Mouse (Mus musculus) cerebellum, adult 11 months (tissue): ENCODE results near the gene Ptprd.

Experiments
- DNase-seq: peaks from one replicate; pipeline ENCODE4 v3.0.0; 2022

Ptprd gene

GRCm38 (mm10) chr4:76865585-76865984, 1346.2 kb downstream of the Ptprd start:
- DNase-seq = no peak

DNA sequence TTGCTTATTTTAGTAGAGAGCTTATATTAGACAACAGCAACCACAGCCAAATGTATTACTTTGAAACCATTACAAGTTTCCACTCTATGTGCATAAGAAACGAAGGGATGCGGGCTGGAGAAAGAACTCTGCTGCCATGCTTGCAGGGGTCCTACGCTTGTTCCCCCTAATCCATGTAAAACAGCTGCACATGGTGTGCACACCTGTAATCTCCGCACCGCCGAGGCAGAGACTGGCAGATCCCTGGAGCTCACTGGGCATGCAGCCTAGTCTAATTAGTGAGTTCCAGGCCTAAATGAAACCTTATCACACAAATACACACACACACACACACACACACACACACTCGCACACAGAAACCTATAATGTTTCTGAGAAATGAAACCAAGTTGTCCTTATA, 1365.5 kb downstream of the Ptprd start:
- DNase-seq = no peak

DNA sequence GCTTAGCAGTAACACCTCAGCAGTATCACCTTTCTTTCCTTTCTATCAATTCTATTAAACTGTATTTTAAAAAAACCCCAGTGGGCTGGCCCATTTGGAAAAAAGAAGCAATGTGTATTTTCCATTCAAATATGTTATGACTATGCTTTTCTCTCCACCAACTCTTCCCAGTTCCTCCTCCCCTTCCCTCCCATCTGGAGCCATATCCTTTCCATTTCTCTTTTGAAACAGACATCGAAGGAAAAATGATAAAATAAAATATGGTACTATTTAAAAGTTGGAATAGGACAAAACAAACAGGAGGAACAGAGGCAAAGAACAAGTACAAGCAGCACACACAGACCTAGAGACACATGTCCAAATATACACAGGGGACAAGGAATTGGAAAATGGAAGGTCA, 1372.7 kb downstream of the Ptprd start:
- DNase-seq = no peak

GRCm38 (mm10) chr4:76812138-76812537, 1399.6 kb downstream of the Ptprd start:
- no peak for DNase-seq

GRCm38 (mm10) chr4:76802708-76803107, 1409.1 kb downstream of the Ptprd start:
- no peak for DNase-seq

- no peak for DNase-seq
Measured at GRCm38 (mm10) chr4:76798010-76799007, 1413.5 kb downstream of the Ptprd start.

DNA sequence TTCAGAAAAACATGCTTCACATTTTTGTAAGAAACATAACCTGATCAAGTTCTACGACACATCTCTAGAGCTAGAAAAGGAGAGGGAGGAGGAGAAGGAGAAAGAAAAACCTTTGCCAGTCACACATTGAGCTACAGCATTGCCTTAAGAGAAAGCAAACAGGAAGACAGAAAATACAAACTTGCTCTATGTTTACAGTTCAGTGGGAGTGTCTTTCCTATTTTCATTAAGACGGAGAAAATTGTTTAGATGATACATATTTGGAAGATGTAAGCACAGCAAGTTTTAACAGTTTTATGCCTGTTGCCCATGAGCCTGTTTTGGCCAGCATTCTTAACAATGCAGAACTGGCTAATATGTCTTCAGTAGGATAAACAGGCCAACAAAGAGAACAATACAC, 1426.4 kb downstream of the Ptprd start:
- no peak for DNase-seq

GRCm38 (mm10) chr4:76779558-76780124, 1432.1 kb downstream of the Ptprd start:
- no peak for DNase-seq

DNA sequence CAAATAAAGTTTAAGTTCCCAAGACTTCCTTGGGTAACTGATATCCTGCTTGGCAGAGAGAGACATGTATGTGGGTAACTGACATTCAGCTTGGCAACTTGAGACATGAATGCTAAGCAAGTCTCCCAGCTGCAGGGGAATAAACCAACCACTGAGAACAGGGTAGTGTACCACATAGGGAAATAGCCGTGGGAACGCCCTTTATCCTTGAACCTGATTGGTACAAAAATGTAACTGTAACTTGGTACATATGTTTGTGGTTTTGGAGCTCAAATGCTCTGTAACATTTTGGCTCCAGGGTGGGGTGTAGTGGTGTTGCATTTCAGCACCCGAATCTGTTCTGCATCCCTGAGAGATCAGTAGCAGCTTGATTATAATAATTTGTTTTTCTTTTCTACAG, 1444.8 kb downstream of the Ptprd start:
- DNase-seq = no peak

DNA sequence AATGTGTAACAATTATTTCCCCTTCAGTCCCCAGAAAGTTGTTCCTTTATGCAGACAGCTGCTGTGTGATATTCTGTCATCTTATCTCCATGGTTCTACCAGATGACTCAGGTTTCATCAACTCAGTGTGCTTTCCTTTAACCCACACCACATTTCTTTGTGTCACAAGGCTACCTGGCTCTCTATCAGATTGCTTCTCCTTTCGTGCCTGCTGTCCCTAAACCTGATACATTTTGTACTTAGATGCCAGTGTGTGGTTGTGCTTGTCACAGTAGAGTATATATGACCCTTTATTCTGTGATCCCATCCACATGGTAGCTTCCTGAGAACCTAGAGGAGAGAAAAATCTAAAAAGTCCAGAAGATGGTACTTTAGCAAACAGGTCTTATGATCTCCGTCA, 1445.3 kb downstream of the Ptprd start:
- no peak for DNase-seq

DNA sequence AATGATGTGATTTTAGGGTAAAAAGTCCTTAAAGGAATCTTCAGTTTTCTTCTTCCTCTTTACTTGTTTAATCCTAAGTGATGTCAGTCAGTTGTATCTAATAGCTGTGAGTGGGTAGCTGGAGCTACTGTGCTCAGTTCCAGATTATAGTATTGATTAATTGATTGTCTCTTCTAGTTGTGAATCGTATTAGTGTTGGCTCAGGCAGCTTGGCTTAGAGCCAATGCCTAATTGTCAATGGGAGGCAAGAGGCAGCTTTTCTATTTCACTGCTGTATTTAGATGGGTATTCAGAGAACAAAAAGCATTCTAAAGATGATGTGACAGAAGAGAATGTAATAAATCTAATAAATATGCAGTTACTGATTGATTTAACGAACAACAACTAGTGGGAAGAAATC, 1461.1 kb downstream of the Ptprd start:
- DNase-seq = no peak

- DNase-seq = no peak
Measured at GRCm38 (mm10) chr4:76735831-76736230, 1475.9 kb downstream of the Ptprd start.

DNA sequence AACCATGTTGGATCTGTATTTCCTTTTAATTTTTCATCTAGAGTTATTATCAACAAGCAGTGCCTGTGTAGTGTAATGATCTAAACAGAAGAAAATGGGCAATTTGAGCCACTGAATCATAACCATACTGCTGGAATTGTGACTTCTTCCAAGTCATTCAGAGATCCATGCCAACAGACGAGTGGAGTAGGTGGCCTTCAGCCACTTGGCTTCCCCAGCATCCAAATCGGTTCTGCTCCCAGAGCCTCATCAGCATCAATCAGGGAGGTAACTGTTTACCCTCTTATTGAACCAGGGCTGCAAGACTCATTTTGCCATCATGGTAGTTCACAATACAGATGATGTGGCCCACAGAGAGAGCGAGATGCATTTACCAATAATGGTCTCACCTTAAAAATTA, 1536.0 kb downstream of the Ptprd start:
- no peak for DNase-seq

DNA sequence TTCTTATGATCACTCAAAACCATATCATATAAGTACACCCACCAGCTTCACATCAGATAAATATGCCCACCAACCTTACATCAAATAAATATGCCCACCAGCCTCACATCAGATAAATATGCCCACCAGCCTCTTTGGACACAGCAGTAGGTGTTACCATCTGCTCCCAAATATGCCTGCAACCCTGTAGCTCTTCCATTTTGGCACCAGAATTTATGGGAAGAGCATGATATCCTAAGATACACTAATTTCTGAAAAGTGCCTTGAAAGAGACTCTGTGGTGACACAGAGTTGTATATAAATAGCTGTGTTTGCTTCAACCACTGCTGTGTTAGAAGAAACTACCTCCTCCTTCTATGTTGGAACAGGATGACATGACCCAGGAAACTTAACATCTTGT, 1538.5 kb downstream of the Ptprd start:
- DNase-seq = no peak

GRCm38 (mm10) chr4:76672653-76673052, 1539.1 kb downstream of the Ptprd start:
- no peak for DNase-seq

DNA sequence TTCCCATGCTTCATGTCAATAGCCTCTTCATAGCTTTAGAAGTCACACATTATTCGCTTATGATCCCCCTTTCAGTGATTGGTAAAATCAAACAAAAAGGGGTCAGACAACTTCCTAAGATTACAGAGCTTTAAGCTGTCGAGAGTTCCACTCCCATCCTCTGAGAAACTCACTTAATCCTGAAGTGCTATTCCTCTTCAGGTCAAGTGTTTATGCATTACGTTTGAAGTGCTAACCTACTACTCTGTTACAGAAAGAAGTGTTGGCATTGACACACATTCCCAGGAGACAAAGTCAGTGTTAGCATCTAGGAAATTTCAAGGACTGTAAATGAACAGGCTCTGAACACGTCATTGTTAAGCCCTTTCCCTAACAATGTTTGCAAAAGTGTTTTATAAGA, 1550.0 kb downstream of the Ptprd start:
- no peak for DNase-seq

DNA sequence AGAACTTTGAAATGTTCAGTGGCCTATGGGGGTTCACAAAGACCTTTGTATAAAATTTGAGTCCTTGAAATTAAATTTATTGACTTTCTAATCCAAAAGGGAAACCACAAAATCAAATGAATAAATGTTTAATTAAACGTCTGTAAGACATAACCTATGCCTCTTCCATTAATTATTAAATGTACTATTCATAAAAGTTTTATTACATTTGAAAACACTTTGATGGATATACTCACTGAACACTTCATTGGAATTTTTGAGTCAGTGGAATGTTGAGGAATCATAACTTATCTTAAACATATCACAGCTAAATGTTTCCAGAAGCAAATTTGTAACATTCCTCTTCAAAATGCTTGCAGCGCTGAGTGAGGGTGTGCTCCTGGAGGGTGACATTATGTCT, 1551.6 kb downstream of the Ptprd start:
- no peak for DNase-seq

GRCm38 (mm10) chr4:76656734-76657133, 1555.0 kb downstream of the Ptprd start:
- DNase-seq = no peak

DNA sequence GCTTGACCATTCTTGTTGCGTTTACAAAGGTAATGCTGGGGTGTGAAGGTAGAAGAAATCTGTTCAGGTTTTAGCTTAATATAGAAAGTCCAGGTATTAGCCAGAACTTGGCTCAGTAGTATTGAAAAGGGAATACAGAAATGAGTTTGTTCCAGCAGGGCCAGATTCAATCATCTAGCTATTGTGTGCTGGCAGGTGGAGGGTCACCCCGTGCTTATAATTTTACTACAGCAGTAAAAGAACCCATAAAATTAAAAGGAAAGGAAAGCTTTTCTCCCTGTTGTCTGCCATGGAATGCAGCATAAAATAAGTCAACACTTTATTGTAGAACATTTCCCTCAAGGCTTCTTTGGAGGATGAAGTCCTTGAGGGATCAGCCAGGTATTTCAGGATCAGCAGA, 1558.8 kb downstream of the Ptprd start:
- no peak for DNase-seq

GRCm38 (mm10) chr4:76621740-76622139, 1590.0 kb downstream of the Ptprd start:
- DNase-seq = no peak

DNA sequence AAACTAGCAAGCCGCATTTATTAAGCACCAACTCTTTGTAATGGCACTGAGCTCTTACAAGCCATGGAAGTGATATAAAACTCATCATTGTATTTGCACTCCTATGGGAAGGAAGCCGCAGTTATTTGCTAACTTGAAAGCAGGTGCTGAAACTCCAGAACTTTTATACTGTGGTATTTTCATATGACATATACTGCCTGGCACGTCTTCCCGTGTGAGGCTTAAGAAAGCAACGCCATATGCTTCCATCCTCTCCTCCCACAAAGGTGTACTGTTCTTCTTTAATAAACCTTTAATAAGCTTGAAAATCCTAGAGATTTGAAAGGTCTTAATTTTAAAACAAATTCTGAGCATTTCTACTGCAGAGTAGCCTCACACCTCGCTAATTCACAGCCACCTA, 1595.1 kb downstream of the Ptprd start:
- no peak for DNase-seq

DNA sequence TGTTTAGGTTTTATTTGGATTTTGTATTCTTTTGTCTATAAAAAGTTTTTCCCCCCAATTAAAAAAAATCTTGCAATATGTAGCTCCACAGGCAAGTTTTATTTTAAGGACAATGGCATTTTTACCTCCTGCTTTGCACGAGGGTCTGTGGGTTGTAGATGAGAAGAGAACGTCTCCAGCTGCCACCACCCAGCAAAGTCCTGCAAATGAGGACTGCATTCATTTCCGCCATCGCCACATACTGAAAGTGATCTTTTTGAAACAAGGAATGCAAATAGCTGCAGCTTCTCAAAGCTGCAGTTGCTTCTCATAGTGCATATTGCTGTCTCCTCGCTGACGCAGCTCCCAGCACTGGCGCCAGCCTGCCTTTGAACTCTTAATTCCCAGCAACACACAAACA, 1603.5 kb downstream of the Ptprd start:
- no peak for DNase-seq

- DNase-seq = no peak
Measured at GRCm38 (mm10) chr4:76606808-76607207, 1605.0 kb downstream of the Ptprd start.

DNA sequence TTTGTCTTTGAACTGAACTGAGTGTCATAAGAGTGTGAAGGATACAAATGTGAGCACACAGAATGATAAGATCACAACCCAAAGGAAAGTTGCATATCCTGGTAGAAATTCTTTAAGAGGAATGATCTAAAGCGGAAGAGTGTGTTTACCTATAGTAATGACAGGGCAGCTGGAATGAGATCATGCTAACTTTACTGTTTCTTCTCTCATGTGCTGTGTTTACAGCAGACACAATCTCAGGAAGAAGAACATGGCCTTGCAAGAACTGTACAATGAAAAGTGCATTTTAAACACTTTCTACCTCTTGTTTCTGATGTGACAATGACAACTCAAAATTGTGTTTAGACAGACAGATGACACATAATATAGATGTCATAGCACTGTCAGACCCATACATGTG, 1621.0 kb downstream of the Ptprd start:
- DNase-seq = no peak

- DNase-seq = no peak
Measured at GRCm38 (mm10) chr4:76583025-76583424, 1628.7 kb downstream of the Ptprd start.
